Mouse (Mus musculus): ENCODE measurements around the gene Rpa1. TPM values are rescaled to one million over a fixed set of nuclear protein-coding genes. Genes with fewer than 3 reads are reported as not detected.

The Rpa1 gene
- polyA plus RNA-seq, 2 experiments: 79.9 to 92.7 TPM

DNA sequence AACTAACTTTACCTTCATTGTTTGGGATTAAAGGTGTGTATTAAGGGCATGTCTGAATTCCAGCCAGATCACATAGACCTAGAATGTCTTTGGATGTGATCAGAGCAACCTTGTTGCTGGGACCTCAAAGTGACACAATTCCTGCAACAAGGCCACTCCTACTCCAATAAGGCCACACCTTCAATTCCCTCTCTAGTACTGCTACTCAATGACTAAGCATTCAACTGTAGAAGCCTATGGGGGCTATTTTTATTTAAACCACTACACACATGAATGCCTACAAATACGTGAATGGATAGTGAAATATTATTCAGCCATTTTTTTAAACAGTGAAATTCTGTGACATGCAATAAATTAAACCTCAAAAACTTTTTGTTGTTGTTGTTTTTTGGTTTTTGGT is 29.0 kb upstream of the Rpa1 start:
- DNase-seq (ENCODE audit: low spot score) (no peak), ATAC-seq (ENCODE audit: low FRiP score, low read depth) (no peak)
- H3K4me2 ChIP-seq (replicated peaks; ENCODE audit: low read depth, low read length, severe bottlenecking): no peak overlapping the region
- TF ChIP-seq POLR2A (IDR thresholded peaks at IDR 0.05; ENCODE audit: borderline replicate concordance, extremely low read depth, insufficient read depth, insufficient read length): no peak
- H3K27ac ChIP-seq (replicated peaks; ENCODE audit: low read depth, low read length): no peak overlapping the region
- H3K4me3 ChIP-seq (replicated peaks; ENCODE audit: low read length): no peak overlapping the region
- no peaks in the 10 kb centered on the region for H3K27me3 ChIP-seq (ENCODE audit: control insufficient read depth, insufficient read depth, low read length)
- no peaks in the 10 kb centered on the region for H3K36me3 ChIP-seq (ENCODE audit: control insufficient read depth, insufficient read depth, low read length)
- no peaks in the 10 kb centered on the region for H3K4me1 ChIP-seq (ENCODE audit: control insufficient read depth, insufficient read depth, low read length)
- WGBS: 84% methylated on average over 1 of the region's 1 CpGs
- no peak overlapping the region for H3K9ac ChIP-seq (ENCODE audit: low read depth, low read length, severe bottlenecking)
- H3K9me3 ChIP-seq (ENCODE audit: control insufficient read depth, low read length): no peaks in the 10 kb centered on the region

DNA sequence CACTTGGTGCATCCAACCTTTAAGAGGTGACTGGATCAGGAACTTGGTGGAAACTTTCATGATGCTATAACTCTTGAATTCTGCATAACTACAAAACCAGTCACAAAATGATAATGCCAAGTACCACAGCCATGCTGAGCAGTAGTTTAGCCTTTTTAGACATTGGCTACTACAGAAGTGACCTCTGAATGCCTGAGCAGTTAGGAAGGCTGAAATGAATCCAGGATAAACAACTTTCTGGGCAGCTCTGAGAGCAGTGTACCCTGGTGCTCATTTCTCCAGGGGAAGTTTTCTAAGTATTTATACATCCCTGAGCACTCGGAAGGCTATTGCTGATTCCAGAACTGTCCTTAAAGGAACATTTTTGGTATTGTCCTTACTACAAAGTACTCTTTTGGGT is 7.4 kb upstream of the Rpa1 start:
- WGBS: 93% methylated on average over 1 of the region's 1 CpGs

DNA sequence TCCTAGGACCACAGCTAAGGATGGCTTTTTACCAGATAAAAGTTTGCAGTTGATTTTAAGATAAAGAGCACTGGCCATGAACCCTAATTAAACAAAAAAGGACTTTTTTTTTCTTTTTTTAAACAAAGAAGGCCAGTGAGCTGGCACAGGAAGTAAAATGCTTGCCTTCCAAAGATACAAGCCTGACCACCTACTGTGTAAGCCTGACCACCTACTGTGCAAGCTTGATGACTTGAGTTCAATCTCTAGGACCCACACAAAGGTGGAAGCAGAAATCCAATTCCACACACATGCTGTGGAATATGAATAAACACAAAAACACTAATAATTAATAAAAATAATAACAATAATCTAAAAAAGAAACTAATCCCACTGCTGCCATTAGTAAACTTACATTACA is 3.1 kb upstream of the Rpa1 start:
- Histone ChIP-seq H3K4me3 (replicated peaks; ENCODE audit: low read length) (no peak overlapping the region), H3K9ac (ENCODE audit: low read depth, low read length, severe bottlenecking) (no peak overlapping the region), H3K4me2 (replicated peaks; ENCODE audit: low read depth, low read length, severe bottlenecking) (no peak overlapping the region), H3K27me3 (ENCODE audit: control insufficient read depth, insufficient read depth, low read length) (no peaks in the 10 kb centered on the region), H3K36me3 (ENCODE audit: control insufficient read depth, insufficient read depth, low read length) (peaks cover 4% of the 10 kb centered on the region; the same call in 1 of the 2 replicates), H3K4me1 (ENCODE audit: control insufficient read depth, insufficient read depth, low read length) (peaks cover 20% of the 10 kb centered on the region), H3K27ac (replicated peaks; ENCODE audit: low read depth, low read length) (no peak overlapping the region), H3K9me3 (ENCODE audit: control insufficient read depth, low read length) (no peaks in the 10 kb centered on the region)
- TF ChIP-seq POLR2A (IDR thresholded peaks at IDR 0.05; ENCODE audit: borderline replicate concordance, extremely low read depth, insufficient read depth, insufficient read length): no peak
- ATAC-seq (ENCODE audit: low FRiP score, low read depth) (no peak), DNase-seq (ENCODE audit: low spot score) (no peak)

More for the DNA sequence above, 7.4 kb upstream of the Rpa1 start:
- Histone ChIP-seq H3K4me2 (replicated peaks; ENCODE audit: low read depth, low read length, severe bottlenecking) (no peak overlapping the region), H3K9ac (ENCODE audit: low read depth, low read length, severe bottlenecking) (no peak overlapping the region), H3K27me3 (ENCODE audit: control insufficient read depth, insufficient read depth, low read length) (no peaks in the 10 kb centered on the region), H3K4me1 (ENCODE audit: control insufficient read depth, insufficient read depth, low read length) (no peaks in the 10 kb centered on the region), H3K36me3 (ENCODE audit: control insufficient read depth, insufficient read depth, low read length) (peaks cover 4% of the 10 kb centered on the region; the same call in 1 of the 2 replicates), H3K9me3 (ENCODE audit: control insufficient read depth, low read length) (no peaks in the 10 kb centered on the region), H3K27ac (replicated peaks; ENCODE audit: low read depth, low read length) (no peak overlapping the region), H3K4me3 (replicated peaks; ENCODE audit: low read length) (no peak overlapping the region)
- DNase-seq (ENCODE audit: low spot score) (peak; percentile 1), ATAC-seq (ENCODE audit: low FRiP score, low read depth) (no peak)
- no peak for TF ChIP-seq POLR2A (IDR thresholded peaks at IDR 0.05; ENCODE audit: borderline replicate concordance, extremely low read depth, insufficient read depth, insufficient read length)

DNA sequence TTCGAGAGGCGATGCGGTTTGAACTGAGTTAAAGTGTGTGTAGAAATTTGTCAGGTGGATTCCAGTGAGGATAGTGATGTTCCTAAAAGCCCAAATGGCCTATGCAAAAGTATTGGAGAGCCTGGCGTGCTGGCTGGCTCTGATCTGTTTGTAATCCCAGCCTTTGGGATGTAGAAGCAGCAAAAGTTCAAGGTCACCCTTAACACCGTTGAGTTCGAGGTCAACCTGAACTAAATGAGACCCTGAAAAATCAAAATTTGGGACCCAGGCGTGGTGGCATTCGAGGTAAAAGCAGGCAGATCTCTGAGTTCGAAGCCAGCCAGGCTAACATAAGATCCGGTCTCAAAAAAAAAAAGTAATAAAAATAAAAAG is 752 bp upstream of the Rpa1 start:
- Histone ChIP-seq H3K27ac (replicated peaks; ENCODE audit: low read depth, low read length) (no peak overlapping the region; the same call in 1 of the 2 replicates), H3K9ac (ENCODE audit: low read depth, low read length, severe bottlenecking) (peak overlapping the region; percentile 68), H3K4me1 (ENCODE audit: control insufficient read depth, insufficient read depth, low read length) (peaks cover 21% of the 10 kb centered on the region), H3K4me3 (replicated peaks; ENCODE audit: low read length) (peak overlapping the region; percentile 70), H3K27me3 (ENCODE audit: control insufficient read depth, insufficient read depth, low read length) (no peaks in the 10 kb centered on the region), H3K4me2 (replicated peaks; ENCODE audit: low read depth, low read length, severe bottlenecking) (peak overlapping the region; percentile 76), H3K9me3 (ENCODE audit: control insufficient read depth, low read length) (no peaks in the 10 kb centered on the region), H3K36me3 (ENCODE audit: control insufficient read depth, insufficient read depth, low read length) (peaks cover 4% of the 10 kb centered on the region; the same call in 1 of the 2 replicates)
- ATAC-seq (ENCODE audit: low FRiP score, low read depth): no peak
- no peak for TF ChIP-seq POLR2A (IDR thresholded peaks at IDR 0.05; ENCODE audit: borderline replicate concordance, extremely low read depth, insufficient read depth, insufficient read length)
- DNase-seq (ENCODE audit: low spot score): no peak
- 43% methylated on average over 10 of the region's 10 CpGs for WGBS

DNA sequence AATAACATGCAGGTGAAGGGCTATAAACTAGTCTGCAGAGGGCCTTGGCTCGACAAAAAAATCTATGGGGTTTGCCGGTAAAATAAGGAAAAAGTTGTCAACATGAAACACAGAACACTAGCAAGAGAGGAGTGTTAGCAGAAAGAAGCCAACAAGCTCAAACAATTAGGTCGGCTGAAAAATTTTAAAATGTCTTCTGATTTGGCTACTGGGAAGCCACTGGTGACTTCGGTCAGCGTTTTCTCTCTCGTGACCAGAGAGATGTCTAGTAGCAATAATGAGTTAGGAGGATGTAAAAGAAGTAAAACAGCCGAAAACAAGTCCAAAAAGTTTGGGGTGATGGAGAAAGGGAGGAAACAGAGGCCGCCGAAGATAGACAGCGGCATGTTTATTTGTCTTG is 528 bp downstream of the Rpa1 start:
- TF ChIP-seq POLR2A (IDR thresholded peaks at IDR 0.05; ENCODE audit: borderline replicate concordance, extremely low read depth, insufficient read depth, insufficient read length): no peak
- H3K27ac ChIP-seq (replicated peaks; ENCODE audit: low read depth, low read length): peak overlapping the region; percentile 56; the same call in 1 of the 2 replicates
- H3K27me3 ChIP-seq (ENCODE audit: control insufficient read depth, insufficient read depth, low read length): no peaks in the 10 kb centered on the region
- no peaks in the 10 kb centered on the region for H3K9me3 ChIP-seq (ENCODE audit: control insufficient read depth, low read length)
- peak overlapping the region; percentile 68 for H3K9ac ChIP-seq (ENCODE audit: low read depth, low read length, severe bottlenecking)
- ATAC-seq (ENCODE audit: low FRiP score, low read depth) (no peak), DNase-seq (ENCODE audit: low spot score) (no peak)
- H3K4me1 ChIP-seq (ENCODE audit: control insufficient read depth, insufficient read depth, low read length): peaks cover 21% of the 10 kb centered on the region
- peak overlapping the region; percentile 76 for H3K4me2 ChIP-seq (replicated peaks; ENCODE audit: low read depth, low read length, severe bottlenecking)
- no peaks in the 10 kb centered on the region for H3K36me3 ChIP-seq (ENCODE audit: control insufficient read depth, insufficient read depth, low read length)
- peak overlapping the region; percentile 70 for H3K4me3 ChIP-seq (replicated peaks; ENCODE audit: low read length)
- WGBS: 2% methylated on average over 10 of the region's 10 CpGs

DNA sequence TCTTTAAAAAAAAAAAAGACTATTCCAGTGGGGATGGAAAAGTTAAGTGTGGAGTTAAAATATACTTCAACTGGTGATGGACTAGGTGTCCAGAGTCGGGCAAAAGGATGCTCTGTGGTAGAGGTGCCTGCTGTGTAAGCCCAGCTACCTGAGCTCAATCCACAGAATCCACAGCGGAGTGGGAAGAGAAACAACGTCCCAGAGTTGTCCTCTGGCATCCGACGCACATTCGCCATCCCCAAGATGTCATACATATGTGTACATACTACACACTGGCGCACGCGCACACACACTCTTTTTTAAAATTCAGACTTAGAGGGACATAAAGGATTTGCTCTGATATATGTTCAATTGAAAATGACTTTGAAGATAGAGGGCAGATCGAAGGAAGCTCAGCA is 937 bp downstream of the Rpa1 start:
- 33% methylated on average over 10 of the region's 10 CpGs for WGBS

More for the DNA sequence above, 937 bp downstream of the Rpa1 start:
- no peaks in the 10 kb centered on the region for H3K9me3 ChIP-seq (ENCODE audit: control insufficient read depth, low read length)
- TF ChIP-seq POLR2A (IDR thresholded peaks at IDR 0.05; ENCODE audit: borderline replicate concordance, extremely low read depth, insufficient read depth, insufficient read length): no peak
- no peaks in the 10 kb centered on the region for H3K36me3 ChIP-seq (ENCODE audit: control insufficient read depth, insufficient read depth, low read length)
- ATAC-seq (ENCODE audit: low FRiP score, low read depth) (no peak), DNase-seq (ENCODE audit: low spot score) (no peak)
- H3K4me3 ChIP-seq (replicated peaks; ENCODE audit: low read length): peak overlapping the region; percentile 70
- H3K4me2 ChIP-seq (replicated peaks; ENCODE audit: low read depth, low read length, severe bottlenecking): peak overlapping the region; percentile 76
- no peak overlapping the region for H3K27ac ChIP-seq (replicated peaks; ENCODE audit: low read depth, low read length)
- peak overlapping the region; percentile 68 for H3K9ac ChIP-seq (ENCODE audit: low read depth, low read length, severe bottlenecking)
- H3K4me1 ChIP-seq (ENCODE audit: control insufficient read depth, insufficient read depth, low read length): peaks cover 21% of the 10 kb centered on the region
- H3K27me3 ChIP-seq (ENCODE audit: control insufficient read depth, insufficient read depth, low read length): no peaks in the 10 kb centered on the region
